Mouse (Mus musculus) liver, adult (tissue): ENCODE measurements at regions not wholly inside any gene's neighbourhood (a gene's known extent, or its start where the extent isn't known, plus 50 kb on each side); places are given as distances from the start of the nearest gene placed in this dataset.
A peak's percentile ranks its signal among the peaks of the same experiment; 100 is the strongest.

Source experiments
- GATA4 ChIP-seq: IDR thresholded peaks from 2 replicates; pipeline ENCODE4 v1.6.1; 2014; ENCODE audit warnings: mild to moderate bottlenecking, low read length; ENCODE audit not compliant: insufficient replicate concordance

GRCm38 (mm10) chr2:162772520-162772919 is 111.6 kb upstream of the Ptprt start:
- no peak for TF ChIP-seq GATA4

DNA sequence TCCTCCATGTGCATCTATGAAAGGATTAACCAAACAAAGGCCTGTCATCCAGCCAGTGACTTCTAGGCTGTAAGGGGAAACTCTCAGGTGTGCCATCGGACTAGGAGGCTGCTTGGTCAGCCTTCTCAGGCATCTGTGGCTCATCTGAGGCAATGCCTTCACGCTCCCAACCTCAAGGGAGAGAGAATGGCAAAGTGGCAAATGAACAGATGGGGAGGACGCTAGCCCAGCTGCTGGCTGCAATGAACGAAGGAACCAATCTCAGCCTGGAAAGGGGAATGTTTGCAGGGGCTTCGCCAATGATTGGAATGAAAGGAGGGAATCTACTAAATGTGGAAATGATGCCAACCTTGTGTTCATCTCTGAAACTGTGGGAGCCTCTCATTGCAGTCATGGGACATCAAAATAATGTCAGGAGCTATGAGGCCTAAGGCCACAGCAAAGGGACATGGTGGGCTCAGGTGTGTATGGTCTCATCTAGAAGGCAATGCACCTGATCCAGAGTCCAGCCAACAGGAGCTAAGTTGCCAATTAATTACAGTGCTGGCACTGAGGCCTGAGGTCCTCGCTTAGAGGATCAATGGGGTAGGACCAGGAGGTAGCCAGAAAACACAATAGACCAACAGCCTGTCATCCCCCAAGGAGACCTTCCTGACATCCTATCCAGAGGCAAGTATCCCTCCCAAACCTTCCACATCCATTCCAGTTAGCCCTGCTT is 108.9 kb upstream of the Ptprt start:
- TF ChIP-seq GATA4: no peak

- TF ChIP-seq GATA4: no peak
Measured at GRCm38 (mm10) chr2:162764059-162764458, 103.1 kb upstream of the Ptprt start.

GRCm38 (mm10) chr2:162740523-162740922 is 79.6 kb upstream of the Ptprt start:
- no peak for TF ChIP-seq GATA4

GRCm38 (mm10) chr2:162735761-162736160 is 74.8 kb upstream of the Ptprt start:
- no peak for TF ChIP-seq GATA4

DNA sequence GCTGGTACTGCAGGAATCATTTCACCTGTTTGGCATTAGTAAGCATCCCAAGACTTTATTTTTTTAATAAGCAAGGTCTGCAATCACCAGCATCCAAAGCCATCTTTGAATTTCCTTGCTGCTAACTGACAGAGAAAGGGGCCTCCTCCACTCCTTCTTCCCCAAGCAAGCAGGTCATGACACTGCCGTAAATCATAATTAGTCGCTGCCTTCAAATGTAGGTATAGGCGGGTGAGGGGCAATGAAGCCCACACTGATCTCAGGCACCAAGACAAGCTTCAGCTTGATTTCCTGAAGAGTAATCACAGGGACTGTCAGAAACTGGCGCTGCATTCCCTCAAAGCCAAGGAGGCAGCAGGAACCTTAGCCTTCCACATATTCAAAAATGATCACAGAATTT is 73.3 kb upstream of the Ptprt start:
- no peak for TF ChIP-seq GATA4

- TF ChIP-seq GATA4: no peak
Measured at GRCm38 (mm10) chr2:162720016-162720415, 59.1 kb upstream of the Ptprt start.

DNA sequence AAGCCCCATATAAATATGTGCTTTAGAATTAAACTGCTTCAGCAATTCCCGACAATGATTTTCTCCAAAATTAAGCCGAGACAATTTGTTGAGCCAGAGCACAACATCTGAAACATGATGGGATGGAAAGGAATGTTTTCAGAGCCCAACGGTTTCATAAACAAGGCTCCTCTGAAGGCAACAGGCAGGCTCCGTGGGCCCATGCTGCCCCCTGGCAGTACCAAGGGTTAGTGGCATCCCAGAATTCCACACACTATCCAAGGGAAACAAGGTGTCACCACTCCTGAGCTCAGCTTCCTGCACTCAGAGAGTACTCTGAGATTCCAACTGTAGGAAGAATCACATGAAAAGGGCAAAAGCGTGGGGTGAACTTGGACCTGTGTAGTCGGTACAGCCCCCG is 57.5 kb upstream of the Ptprt start:
- TF ChIP-seq GATA4: no peak

- TF ChIP-seq GATA4: no peak
Measured at GRCm38 (mm10) chr2:162714976-162715375, 54.0 kb upstream of the Ptprt start.

GRCm38 (mm10) chr2:162712972-162713371 is 52.0 kb upstream of the Ptprt start:
- TF ChIP-seq GATA4: no peak

DNA sequence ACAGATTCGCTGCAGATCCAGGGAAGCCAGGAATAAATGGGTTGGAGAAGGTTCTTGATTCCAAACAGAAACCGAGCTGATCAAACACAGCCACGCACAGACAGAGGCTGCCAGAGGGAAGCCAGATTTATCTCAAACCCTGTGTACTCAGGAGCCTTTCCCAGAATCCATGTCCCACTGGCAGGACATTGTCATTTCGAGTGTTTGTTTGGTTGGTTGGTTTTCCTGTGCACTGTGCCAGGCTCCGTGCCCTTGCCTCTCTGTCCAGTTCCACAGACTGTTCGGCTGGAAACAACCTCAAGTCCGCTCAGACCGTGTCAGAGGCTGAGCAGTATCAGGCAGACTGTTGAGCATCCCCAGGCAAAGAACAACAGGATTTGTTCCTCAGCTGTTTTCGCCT is 51.4 kb upstream of the Ptprt start:
- peak; percentile 34; the same call in 1 of the 2 replicates for TF ChIP-seq GATA4
